Mouse (Mus musculus): ENCODE data around the gene Zdhhc13.

Zdhhc13 gene

GRCm38 (mm10) chr7:48784773-48785523 is 3.9 kb upstream of the Zdhhc13 start:
- no peak for DNase-seq (ENCODE audit: low spot score in 2 of 2)

- no peak for DNase-seq (ENCODE audit: low spot score in 2 of 2)
These were observed 455 bp upstream of the Zdhhc13 start for GRCm38 (mm10) chr7:48788348-48788747.

- DNase-seq (ENCODE audit: low spot score in 2 of 2) = no peak
These were observed 1.3 kb downstream of the Zdhhc13 start for GRCm38 (mm10) chr7:48790117-48790516.

- DNase-seq (ENCODE audit: low spot score in 2 of 2) = no peak
These were observed 2.6 kb downstream of the Zdhhc13 start for GRCm38 (mm10) chr7:48791412-48791811.

GRCm38 (mm10) chr7:48795130-48795529 is 6.3 kb downstream of the Zdhhc13 start:
- no peak for DNase-seq (ENCODE audit: low spot score in 2 of 2)

GRCm38 (mm10) chr7:48803381-48803780 is 14.6 kb downstream of the Zdhhc13 start:
- no peak for DNase-seq (ENCODE audit: low spot score in 2 of 2)

- no peak for DNase-seq (ENCODE audit: low spot score in 2 of 2)
These were observed 17.8 kb downstream of the Zdhhc13 start for GRCm38 (mm10) chr7:48806587-48806986.

GRCm38 (mm10) chr7:48810652-48811051 is 21.8 kb downstream of the Zdhhc13 start:
- no peak for DNase-seq (ENCODE audit: low spot score in 2 of 2)

GRCm38 (mm10) chr7:48812358-48812757 is 23.6 kb downstream of the Zdhhc13 start:
- no peak for DNase-seq (ENCODE audit: low spot score in 2 of 2)

- no peak for DNase-seq (ENCODE audit: low spot score in 2 of 2)
These were observed 24.8 kb downstream of the Zdhhc13 start for GRCm38 (mm10) chr7:48813594-48813993.

GRCm38 (mm10) chr7:48821654-48822053 is 32.9 kb downstream of the Zdhhc13 start:
- no peak for DNase-seq (ENCODE audit: low spot score in 2 of 2)

GRCm38 (mm10) chr7:48823621-48824020 is 34.8 kb downstream of the Zdhhc13 start:
- DNase-seq (ENCODE audit: low spot score in 2 of 2) = no peak

- DNase-seq (ENCODE audit: low spot score in 2 of 2) = no peak
These were observed 35.9 kb downstream of the Zdhhc13 start for GRCm38 (mm10) chr7:48824671-48825070.

GRCm38 (mm10) chr7:48825170-48825569 is 36.4 kb downstream of the Zdhhc13 start:
- DNase-seq (ENCODE audit: low spot score in 2 of 2) = no peak

- no peak for DNase-seq (ENCODE audit: low spot score in 2 of 2)
These were observed 40.5 kb downstream of the Zdhhc13 start for GRCm38 (mm10) chr7:48829177-48829910.

- no peak for DNase-seq (ENCODE audit: low spot score in 2 of 2)
These were observed 41.6 kb downstream of the Zdhhc13 start for GRCm38 (mm10) chr7:48830395-48830794.

GRCm38 (mm10) chr7:48832735-48833134 is 43.9 kb downstream of the Zdhhc13 start:
- DNase-seq (ENCODE audit: low spot score in 2 of 2) = no peak

GRCm38 (mm10) chr7:48834371-48834970 is 45.7 kb downstream of the Zdhhc13 start:
- no peak for DNase-seq (ENCODE audit: low spot score in 2 of 2)

- no peak for DNase-seq (ENCODE audit: low spot score in 2 of 2)
These were observed 46.3 kb downstream of the Zdhhc13 start for GRCm38 (mm10) chr7:48834989-48835626.

GRCm38 (mm10) chr7:48836949-48837348 is 48.1 kb downstream of the Zdhhc13 start:
- no peak for DNase-seq (ENCODE audit: low spot score in 2 of 2)

- DNase-seq (ENCODE audit: low spot score in 2 of 2) = no peak
These were observed 49.6 kb downstream of the Zdhhc13 start for GRCm38 (mm10) chr7:48838434-48838833.

- DNase-seq (ENCODE audit: low spot score in 2 of 2) = no peak
These were observed 51.7 kb downstream of the Zdhhc13 start for GRCm38 (mm10) chr7:48840545-48840944.

All from urinary bladder, postnatal 4 days (tissue).